Comparison of ENCODE assay signal across 9 mouse cellular contexts in the genomic region with DNA sequence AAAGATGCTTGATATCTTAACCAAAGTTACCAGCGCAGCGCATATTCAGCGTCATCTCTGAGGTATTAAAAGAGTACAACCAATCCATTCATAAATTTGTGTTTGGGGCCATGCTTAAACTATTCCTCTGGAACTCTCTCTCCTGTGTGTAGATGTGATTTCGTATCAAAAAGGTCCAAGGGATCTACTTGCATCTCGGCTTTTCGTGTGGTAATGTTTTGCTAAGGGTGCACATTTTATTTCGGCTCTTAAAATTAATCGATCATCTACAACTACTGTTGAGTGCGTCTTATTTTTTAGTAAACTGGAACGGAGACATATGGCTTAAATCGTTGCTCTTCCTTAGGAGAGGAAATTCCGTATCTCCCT. TPM values are rescaled to one million over a fixed set of nuclear protein-coding genes. Genes with fewer than 3 reads are reported as not detected.
DNase-seq lines count a peak whose midpoint lies in the region; ATAC-seq and TF ChIP-seq lines count a peak whose summit lies in the region.
"Had no signal": no experiment of that assay in that cellular context is flagged by ENCODE, and none has a peak within 500 bp of the region (broad histone marks: within the 10 kb centered on the region; RNA-seq: fewer than 3 reads in every experiment).

No protein-coding gene starts in this region.

- H3K27me3 ChIP-seq in heart, embryonic 15.5 days, result no peaks in the 10 kb centered on the region
- H3K27me3 ChIP-seq in hindbrain, embryonic 13.5 days, result peaks cover 16% of the 10 kb centered on the region
- H3K27me3 ChIP-seq in midbrain, embryonic 13.5 days, result peaks cover 10% of the 10 kb centered on the region; the same call in 1 of the 2 replicates
- H3K27me3 ChIP-seq: Patski had no signal

- peak overlapping the region; percentile 98 for H3K4me2 ChIP-seq in heart, embryonic 15.5 days
- H3K4me2 ChIP-seq in hindbrain, embryonic 13.5 days, result peak overlapping the region; percentile 93
- peak overlapping the region; percentile 95 for H3K4me2 ChIP-seq in midbrain, embryonic 13.5 days (replicated peaks)

- no peaks in the 10 kb centered on the region for H3K36me3 ChIP-seq in heart, embryonic 15.5 days
- no peaks in the 10 kb centered on the region for H3K36me3 ChIP-seq in hindbrain, embryonic 13.5 days
- no peaks in the 10 kb centered on the region for H3K36me3 ChIP-seq in midbrain, embryonic 13.5 days

- TF ChIP-seq CTCF in bone marrow, adult 2 months (IDR thresholded peaks at IDR 0.05; ENCODE audit: control insufficient read depth, insufficient read depth, low read length), result no peak

- H3K9ac ChIP-seq in heart, embryonic 15.5 days, result peak overlapping the region; percentile 2; the same call in 1 of the 2 replicates
- no peak overlapping the region for H3K9ac ChIP-seq in hindbrain, embryonic 13.5 days
- H3K9ac ChIP-seq in midbrain, embryonic 13.5 days (replicated peaks), result no peak overlapping the region

- peaks cover 39% of the 10 kb centered on the region for H3K4me1 ChIP-seq in heart, embryonic 15.5 days (replicated peaks)
- peaks cover 14% of the 10 kb centered on the region for H3K4me1 ChIP-seq in bone marrow, adult 2 months (ENCODE audit: control insufficient read depth, insufficient read depth, low read length)
- H3K4me1 ChIP-seq in hindbrain, embryonic 13.5 days (replicated peaks), result peaks cover 20% of the 10 kb centered on the region
- H3K4me1 ChIP-seq in midbrain, embryonic 13.5 days (replicated peaks), result peaks cover 20% of the 10 kb centered on the region

- TF ChIP-seq POLR2A in bone marrow, adult 2 months (IDR thresholded peaks at IDR 0.05; ENCODE audit: borderline replicate concordance, control insufficient read depth, low read depth, low read length), result no peak

- DNase-seq in heart, adult 11 months, result no peak
- no peak for DNase-seq in cerebellum, postnatal 10 days
- no peak for DNase-seq in cerebellum, postnatal 14 days
- no peak for DNase-seq in kidney, adult 11 months

- H3K9me3 ChIP-seq in heart, embryonic 15.5 days (replicated peaks), result no peaks in the 10 kb centered on the region
- H3K9me3 ChIP-seq in hindbrain, embryonic 13.5 days, result no peaks in the 10 kb centered on the region
- no peaks in the 10 kb centered on the region for H3K9me3 ChIP-seq in midbrain, embryonic 13.5 days

- WGBS in heart, embryonic 15.5 days, result 3% methylated on average over 12 of the region's 12 CpGs
- WGBS in bone marrow, adult 2 months, result under 1% methylated on average over 12 of the region's 12 CpGs
- WGBS in hindbrain, embryonic 13.5 days, result 8% methylated on average over 12 of the region's 12 CpGs
- WGBS in midbrain, embryonic 13.5 days, result 10% methylated on average over 12 of the region's 12 CpGs

- H3K4me3 ChIP-seq in heart, embryonic 15.5 days, result peak overlapping the region; percentile 90
- H3K4me3 ChIP-seq in bone marrow, adult 2 months (replicated peaks; ENCODE audit: control insufficient read depth, low read depth, low read length), result peak overlapping the region; percentile 79
- peak overlapping the region; percentile 83 for H3K4me3 ChIP-seq in hindbrain, embryonic 13.5 days
- peak overlapping the region; percentile 84 for H3K4me3 ChIP-seq in midbrain, embryonic 13.5 days (replicated peaks)

- no peak for ATAC-seq in heart, embryonic 15.5 days (replicated peaks; ENCODE audit: insufficient number of reproducible peaks, insufficient read depth, low FRiP score, low read depth)
- ATAC-seq in hindbrain, embryonic 13.5 days (ENCODE audit: low FRiP score), result peak; percentile 2; the same call in 1 of the 2 replicates
- no peak for ATAC-seq in midbrain, embryonic 13.5 days

- no peak overlapping the region for H3K27ac ChIP-seq in heart, embryonic 15.5 days
- no peak overlapping the region for H3K27ac ChIP-seq in bone marrow, adult 2 months (ENCODE audit: control insufficient read depth, insufficient read depth, low read depth, low read length, poor library complexity)
- H3K27ac ChIP-seq in hindbrain, embryonic 13.5 days, result no peak overlapping the region
- no peak overlapping the region for H3K27ac ChIP-seq in midbrain, embryonic 13.5 days

RNA-seq across cellular contexts. Expression of a gene that starts 0.3 kb away (rescaled TPM):
- 2.1 and 3.5 TPM in 2 replicates for polyA plus RNA-seq in heart, embryonic 15.5 days (2015; fragmentation: Nextera tagmentation; extraction: Ambion mirVana)
- polyA plus RNA-seq in bone marrow, adult 2 months (2011; ENCODE audit: insufficient read depth, insufficient read length, low replicate concordance, missing spikeins), result 3.8 and 4.8 TPM in 2 replicates
- polyA plus RNA-seq in hindbrain, embryonic 13.5 days (2015; fragmentation: Nextera tagmentation; extraction: Ambion mirVana), result 0.39 and 0.54 TPM in 2 replicates
- polyA plus RNA-seq in midbrain, embryonic 13.5 days (2015; fragmentation: Nextera tagmentation; extraction: Ambion mirVana), result 0.68 and 1.0 TPM in 2 replicates

RNA-seq across cellular contexts. Expression of a gene that starts 21.8 kb away (rescaled TPM):
- polyA plus RNA-seq in heart, embryonic 15.5 days (2015; fragmentation: Nextera tagmentation; extraction: Ambion mirVana), result not detected in 2 replicates
- polyA plus RNA-seq in bone marrow, adult 2 months (2011; ENCODE audit: insufficient read depth, insufficient read length, low replicate concordance, missing spikeins), result not detected in 2 replicates
- polyA plus RNA-seq in hindbrain, embryonic 13.5 days (2015; fragmentation: Nextera tagmentation; extraction: Ambion mirVana), result not detected in 2 replicates
- not detected in 2 replicates for polyA plus RNA-seq in midbrain, embryonic 13.5 days (2015; fragmentation: Nextera tagmentation; extraction: Ambion mirVana)
- polyA plus RNA-seq: Patski had no signal

RNA-seq across cellular contexts. Expression of a gene that starts 28.9 kb away (rescaled TPM):
- polyA plus RNA-seq in heart, embryonic 15.5 days (2015; fragmentation: Nextera tagmentation; extraction: Ambion mirVana), result 0.30 TPM in 1 of 2 replicates, not detected in the other
- polyA plus RNA-seq in bone marrow, adult 2 months (2011; ENCODE audit: insufficient read depth, insufficient read length, low replicate concordance, missing spikeins), result 4.6 TPM in 1 of 2 replicates, not detected in the other
- polyA plus RNA-seq in hindbrain, embryonic 13.5 days (2015; fragmentation: Nextera tagmentation; extraction: Ambion mirVana), result not detected in 2 replicates
- not detected in 2 replicates for polyA plus RNA-seq in midbrain, embryonic 13.5 days (2015; fragmentation: Nextera tagmentation; extraction: Ambion mirVana)

RNA-seq across cellular contexts. Expression of a gene that starts 38.6 kb away (rescaled TPM):
- polyA plus RNA-seq in heart, embryonic 15.5 days (2015; fragmentation: Nextera tagmentation; extraction: Ambion mirVana), result not detected in 2 replicates
- polyA plus RNA-seq in bone marrow, adult 2 months (2011; ENCODE audit: insufficient read depth, insufficient read length, low replicate concordance, missing spikeins), result not detected in 2 replicates
- polyA plus RNA-seq in hindbrain, embryonic 13.5 days (2015; fragmentation: Nextera tagmentation; extraction: Ambion mirVana), result not detected in 2 replicates
- not detected in 2 replicates for polyA plus RNA-seq in midbrain, embryonic 13.5 days (2015; fragmentation: Nextera tagmentation; extraction: Ambion mirVana)
- polyA plus RNA-seq: Patski had no signal

RNA-seq across cellular contexts. Expression of a gene that starts 43.8 kb away (rescaled TPM):
- not detected in 2 replicates for polyA plus RNA-seq in heart, embryonic 15.5 days (2015; fragmentation: Nextera tagmentation; extraction: Ambion mirVana)
- not detected in 2 replicates for polyA plus RNA-seq in bone marrow, adult 2 months (2011; ENCODE audit: insufficient read depth, insufficient read length, low replicate concordance, missing spikeins)
- not detected in 2 replicates for polyA plus RNA-seq in hindbrain, embryonic 13.5 days (2015; fragmentation: Nextera tagmentation; extraction: Ambion mirVana)
- not detected in 2 replicates for polyA plus RNA-seq in midbrain, embryonic 13.5 days (2015; fragmentation: Nextera tagmentation; extraction: Ambion mirVana)
- polyA plus RNA-seq: Patski had no signal
